In genomic region chr17:24548435-24548834, GRCm38 (mm10) we compare ENCODE assay signal across 8 mouse cellular contexts. TPM values are rescaled to one million over a fixed set of nuclear protein-coding genes. Genes with fewer than 3 reads are reported as not detected.
DNase-seq lines count a peak whose midpoint lies in the region; ATAC-seq lines count a peak whose summit lies in the region.

No protein-coding gene starts in this region.

- peaks cover 47% of the 10 kb centered on the region for H3K4me1 ChIP-seq in hindbrain, embryonic 10.5 days (replicated peaks)
- H3K4me1 ChIP-seq in hindbrain, embryonic 11.5 days (replicated peaks; ENCODE audit: control insufficient read depth, insufficient read depth, low read length), result peaks cover 8% of the 10 kb centered on the region
- H3K4me1 ChIP-seq in lung, embryonic 15.5 days, result peaks cover 37% of the 10 kb centered on the region

- H3K27ac ChIP-seq in hindbrain, embryonic 10.5 days, result no peak overlapping the region
- H3K27ac ChIP-seq in hindbrain, embryonic 11.5 days (ENCODE audit: low read depth, low read length), result no peak overlapping the region
- H3K27ac ChIP-seq in lung, embryonic 15.5 days, result peak overlapping the region; percentile 72

- ATAC-seq in hindbrain, embryonic 11.5 days (ENCODE audit: low FRiP score), result no peak
- peak; percentile 27; the same call in 1 of the 2 replicates for ATAC-seq in common myeloid progenitor, adult 5-6 weeks (replicated peaks; ENCODE audit: low read depth, poor library complexity, severe bottlenecking)
- peak; percentile 48 for ATAC-seq in inflammation-experienced regulatory T-cells, adult 6 months
- no peak for ATAC-seq in lung, embryonic 15.5 days (ENCODE audit: borderline replicate concordance, extremely low read depth, low FRiP score, low TSS enrichment)

- H3K4me3 ChIP-seq in hindbrain, embryonic 10.5 days, result peak overlapping the region; percentile 87
- no peak overlapping the region for H3K4me3 ChIP-seq in hindbrain, embryonic 11.5 days (ENCODE audit: low read depth, low read length)
- peak overlapping the region; percentile 68 for H3K4me3 ChIP-seq in lung, embryonic 15.5 days

- H3K27me3 ChIP-seq in hindbrain, embryonic 10.5 days (ENCODE audit: insufficient read depth, poor library complexity, severe bottlenecking), result peaks cover 44% of the 10 kb centered on the region
- peaks cover 8% of the 10 kb centered on the region; the same call in 1 of the 2 replicates for H3K27me3 ChIP-seq in hindbrain, embryonic 11.5 days (ENCODE audit: control insufficient read depth, insufficient read depth, low read length)
- no peaks in the 10 kb centered on the region for H3K27me3 ChIP-seq in lung, embryonic 15.5 days

- 46% methylated on average over 9 of the region's 9 CpGs for WGBS in hindbrain, embryonic 10.5 days
- 52% methylated on average over 9 of the region's 9 CpGs for WGBS in hindbrain, embryonic 11.5 days
- 20% methylated on average over 9 of the region's 9 CpGs for WGBS in lung, embryonic 15.5 days

- DNase-seq in hindbrain, embryonic 10.5 days (ENCODE audit: low spot score), result no peak
- no peak for DNase-seq in hindbrain, embryonic 11.5 days (ENCODE audit: low spot score)
- DNase-seq in thymus, postnatal 4 days, result peak; percentile 44
- no peak for DNase-seq in adrenal gland, adult 2 months
- DNase-seq in testis, postnatal 14 days (ENCODE audit: low spot score), result no peak

- no peaks in the 10 kb centered on the region for H3K36me3 ChIP-seq in hindbrain, embryonic 10.5 days
- H3K36me3 ChIP-seq in hindbrain, embryonic 11.5 days (ENCODE audit: control insufficient read depth, insufficient read depth, low read length), result no peaks in the 10 kb centered on the region
- no peaks in the 10 kb centered on the region for H3K36me3 ChIP-seq in lung, embryonic 15.5 days

- no peaks in the 10 kb centered on the region for H3K9me3 ChIP-seq in hindbrain, embryonic 10.5 days
- no peaks in the 10 kb centered on the region for H3K9me3 ChIP-seq in hindbrain, embryonic 11.5 days (ENCODE audit: control insufficient read depth, low read length)
- H3K9me3 ChIP-seq in lung, embryonic 15.5 days, result no peaks in the 10 kb centered on the region

- H3K9ac ChIP-seq in hindbrain, embryonic 11.5 days (ENCODE audit: low read depth, low read length), result no peak overlapping the region
- H3K9ac ChIP-seq in lung, embryonic 15.5 days, result 0 out of 2 replicates have a peak overlapping the region, but pooled peaks have one; percentile 4

- H3K4me2 ChIP-seq in hindbrain, embryonic 11.5 days (replicated peaks; ENCODE audit: low read depth, low read length), result no peak overlapping the region; the same call in 1 of the 2 replicates
- peak overlapping the region; percentile 86 for H3K4me2 ChIP-seq in lung, embryonic 15.5 days

RNA-seq across cellular contexts. Expression of gene Pkd1, which starts 1.2 kb away (rescaled TPM):
- 11.9 and 21.7 TPM in 2 replicates for polyA plus RNA-seq in hindbrain, embryonic 10.5 days (2016; fragmentation: Nextera tagmentation; extraction: Ambion mirVana)
- polyA plus RNA-seq in hindbrain, embryonic 11.5 days (2014; fragmentation: Nextera tagmentation; extraction: Ambion mirVana), result 16.0 and 22.2 TPM in 2 replicates
- total RNA-seq in common myeloid progenitor, adult 5-6 weeks (2017), result 8.3 and 37.4 TPM in 2 replicates
- polyA plus RNA-seq in inflammation-experienced regulatory T-cells, adult 6 months (2017; shearing (Covaris generic)), result 10 to 100 TPM in 2 of 3 experiments, 1 to 10 TPM in 1; 9.9 to 32.6 (median 22.6) TPM
- polyA plus RNA-seq in lung, embryonic 15.5 days (2015; fragmentation: Nextera tagmentation; extraction: Ambion mirVana), result 24.7 and 30.2 TPM in 2 replicates
- total RNA-seq in adrenal gland, adult 2 months (2021), result 10 to 100 TPM; 34.3 to 40.5 TPM
- polyA plus RNA-seq in adrenal gland, adult 2 months (2012; rRNA removed), result 73.2 and 73.3 TPM in 2 replicates

RNA-seq across cellular contexts. Expression of gene Rab26, which starts 14.4 kb away (rescaled TPM):
- 1.8 and 3.0 TPM in 2 replicates for polyA plus RNA-seq in hindbrain, embryonic 10.5 days (2016; fragmentation: Nextera tagmentation; extraction: Ambion mirVana)
- polyA plus RNA-seq in hindbrain, embryonic 11.5 days (2014; fragmentation: Nextera tagmentation; extraction: Ambion mirVana), result 1.8 and 2.8 TPM in 2 replicates
- 0.05 TPM in 1 of 2 replicates, not detected in the other for total RNA-seq in common myeloid progenitor, adult 5-6 weeks (2017)
- 1 to 10 TPM; 1.1 to 6.5 (median 2.0) TPM for polyA plus RNA-seq in inflammation-experienced regulatory T-cells, adult 6 months (2017; shearing (Covaris generic))
- polyA plus RNA-seq in lung, embryonic 15.5 days (2015; fragmentation: Nextera tagmentation; extraction: Ambion mirVana), result 2.3 and 3.3 TPM in 2 replicates
- 1 to 10 TPM in 1 of 2 experiments, under 1 TPM in 1; 0.98 to 1.8 TPM for total RNA-seq in adrenal gland, adult 2 months (2021)
- polyA plus RNA-seq in adrenal gland, adult 2 months (2012; rRNA removed), result 0.65 and 1.1 TPM in 2 replicates

RNA-seq across cellular contexts. Expression of gene Traf7, which starts 20.7 kb away (rescaled TPM):
- 93.6 and 96.4 TPM in 2 replicates for polyA plus RNA-seq in hindbrain, embryonic 10.5 days (2016; fragmentation: Nextera tagmentation; extraction: Ambion mirVana)
- polyA plus RNA-seq in hindbrain, embryonic 11.5 days (2014; fragmentation: Nextera tagmentation; extraction: Ambion mirVana), result 65.8 and 71.1 TPM in 2 replicates
- 59.3 and 60.5 TPM in 2 replicates for total RNA-seq in common myeloid progenitor, adult 5-6 weeks (2017)
- 10 to 100 TPM; 45.5 to 54.2 (median 53.7) TPM for polyA plus RNA-seq in inflammation-experienced regulatory T-cells, adult 6 months (2017; shearing (Covaris generic))
- polyA plus RNA-seq in lung, embryonic 15.5 days (2015; fragmentation: Nextera tagmentation; extraction: Ambion mirVana), result 96.7 and 106 TPM in 2 replicates
- 100 to 1,000 TPM in 1 of 2 experiments, 10 to 100 TPM in 1; 91.4 to 105 TPM for total RNA-seq in adrenal gland, adult 2 months (2021)
- polyA plus RNA-seq in adrenal gland, adult 2 months (2012; rRNA removed), result 152 and 167 TPM in 2 replicates

Comparison
In these comparisons a context has a peak if more than half of its experiments do, and no peak if none do; other contexts are left out.
1. ATAC-seq: peak in common myeloid progenitor, adult 5-6 weeks (single experiment) and inflammation-experienced regulatory T-cells, adult 6 months (single experiment); none in hindbrain, embryonic 11.5 days (single experiment) and lung, embryonic 15.5 days (single experiment).